Mouse (Mus musculus): Measurements from ENCODE around the gene Sema6b. TPM values are rescaled to one million over a fixed set of nuclear protein-coding genes. Genes with fewer than 3 reads are reported as not detected.
"Not testable (repeated sequence)": the region's sequence is repeated elsewhere in the genome, so short reads cannot be mapped to it uniquely, and the experiment has no call there.

The Sema6b gene
- polyA plus RNA-seq, 1 experiment from 2014 or later = 2.5 TPM

- H3K27me3 ChIP-seq; ATAC-seq (ENCODE audit: insufficient number of reproducible peaks, insufficient read depth, low FRiP score, low TSS enrichment, low read depth); H3K9me3 ChIP-seq; H3K9ac ChIP-seq; H3K27ac ChIP-seq: not testable (repeated sequence)
- 65% methylated on average over 9 of the region's 9 CpGs for WGBS
- Histone ChIP-seq H3K36me3 (peaks cover 14% of the 10 kb centered on the region; the same call in 1 of the 2 replicates), H3K4me3 (peak overlapping the region; percentile 84), H3K4me2 (peak overlapping the region; percentile 48), H3K4me1 (peaks cover 41% of the 10 kb centered on the region)
Observed at GRCm38 (mm10) chr17:56078361-56078760, 61.8 kb downstream of the Sema6b start.

DNA sequence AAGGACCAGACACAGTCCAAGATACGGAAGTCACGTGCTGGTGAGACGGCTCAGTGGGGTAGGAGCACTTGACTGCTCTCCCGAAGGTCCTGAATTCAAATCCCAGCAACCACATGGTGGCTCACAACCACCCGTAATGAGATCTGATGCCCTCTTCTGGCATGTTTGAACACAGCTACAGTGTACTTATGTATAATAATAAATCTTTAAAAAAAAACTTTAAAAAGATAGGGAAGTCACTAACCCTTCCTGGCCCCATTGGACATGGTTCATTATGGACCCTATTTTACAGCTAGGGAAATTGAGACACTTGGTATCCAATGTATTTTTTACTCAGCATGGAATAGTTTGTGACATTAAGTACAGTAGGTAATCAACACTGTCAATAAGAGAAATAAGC, 62.6 kb downstream of the Sema6b start:
- Histone ChIP-seq H3K4me2 (no peak overlapping the region), H3K36me3 (peaks cover 13% of the 10 kb centered on the region), H3K4me1 (peaks cover 48% of the 10 kb centered on the region), H3K27me3 (no peaks in the 10 kb centered on the region), H3K9ac (no peak overlapping the region), H3K27ac (no peak overlapping the region), H3K4me3 (no peak overlapping the region), H3K9me3 (no peaks in the 10 kb centered on the region)
- ATAC-seq (ENCODE audit: insufficient number of reproducible peaks, insufficient read depth, low FRiP score, low TSS enrichment, low read depth) = no peak
- WGBS = 93% methylated on average over 5 of the region's 5 CpGs

DNA sequence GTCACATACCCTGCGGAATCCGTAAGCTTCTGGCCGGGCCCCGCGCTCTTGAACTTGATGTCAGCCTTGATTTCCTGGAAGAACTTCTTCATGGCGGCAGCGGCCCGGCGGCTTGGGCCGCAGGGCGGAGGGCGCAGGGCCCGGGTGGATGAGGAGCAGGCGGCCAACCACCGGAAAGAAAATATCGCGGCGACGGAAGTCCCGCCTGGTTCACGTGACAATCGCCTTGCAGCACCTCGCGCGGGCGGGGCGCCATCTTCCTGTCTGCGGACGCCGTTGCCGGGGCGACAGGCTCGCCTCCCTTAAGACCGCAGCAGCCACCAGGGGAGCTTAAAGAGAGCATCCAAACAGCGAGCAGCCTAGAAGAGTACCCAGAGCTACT, 65.3 kb downstream of the Sema6b start, which contains the start of gene Ubxn6:
Ubxn6 (minus strand) TSS at position 202 of the 382 bp plus-strand sequence.
- peaks cover 33% of the 10 kb centered on the region for H3K36me3 ChIP-seq
- under 1% methylated on average over 35 of the region's 35 CpGs for WGBS
- H3K4me2 ChIP-seq = peak within 1 kb of the TSS; percentile 69

DNA sequence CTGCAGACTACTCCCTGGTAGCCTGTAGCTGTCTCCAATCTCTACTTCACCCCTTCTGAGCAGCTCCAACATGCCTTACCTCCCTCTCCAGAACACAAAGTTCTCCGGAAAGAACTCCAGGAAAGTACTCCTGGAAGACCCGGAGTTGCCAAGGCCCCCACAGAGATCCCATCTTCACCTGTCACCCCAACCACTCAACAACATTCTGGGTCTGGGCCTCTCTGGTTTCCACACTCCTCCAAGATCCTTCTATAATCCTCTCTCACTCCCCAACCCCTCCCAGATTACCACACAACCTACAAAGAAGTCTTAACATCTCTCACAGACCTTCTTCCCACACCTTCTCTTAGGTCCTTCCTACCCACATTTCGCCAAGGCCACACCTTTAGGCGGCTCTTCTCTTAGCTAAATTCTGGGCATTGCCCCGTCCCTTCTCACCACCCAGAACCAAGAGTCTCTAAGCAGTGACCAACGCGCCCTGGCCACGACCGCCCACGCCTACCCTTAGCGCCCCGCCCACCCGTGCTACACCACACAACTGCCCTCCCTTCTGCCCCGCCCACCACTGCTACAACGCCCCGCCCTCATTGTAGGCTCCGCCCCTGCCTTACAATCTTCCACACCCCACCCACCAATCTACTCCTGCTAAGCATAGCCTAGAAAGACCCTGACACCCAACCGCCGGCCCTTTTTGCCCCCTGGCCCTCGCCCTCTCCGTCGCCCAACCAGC, 65.9 kb downstream of the Sema6b start:
- 9% methylated on average over 22 of the region's 22 CpGs for WGBS
- Histone ChIP-seq H3K4me2 (peak overlapping the region; percentile 69), H3K27ac (peak overlapping the region; percentile 90), H3K27me3 (no peaks in the 10 kb centered on the region), H3K4me3 (peak overlapping the region; percentile 63), H3K36me3 (peaks cover 39% of the 10 kb centered on the region), H3K9me3 (no peaks in the 10 kb centered on the region), H3K4me1 (peaks cover 25% of the 10 kb centered on the region), H3K9ac (peak overlapping the region; percentile 75)
- ATAC-seq (ENCODE audit: insufficient number of reproducible peaks, insufficient read depth, low FRiP score, low TSS enrichment, low read depth) = peak; percentile 4; the same call in 1 of the 2 replicates

More for the DNA sequence above, 65.3 kb downstream of the Sema6b start, which contains the start of gene Ubxn6:
- Histone ChIP-seq H3K27ac (peak within 1 kb of the TSS; percentile 90), H3K4me3 (peak within 1 kb of the TSS; percentile 63), H3K9ac (peak within 1 kb of the TSS; percentile 75), H3K4me1 (peaks cover 25% of the 10 kb centered on the region), H3K27me3 (no peaks in the 10 kb centered on the region), H3K9me3 (no peaks in the 10 kb centered on the region)
- peak; percentile 54 for ATAC-seq (ENCODE audit: insufficient number of reproducible peaks, insufficient read depth, low FRiP score, low TSS enrichment, low read depth)

Small RNA genes within 50 kb of the gene (microRNA-seq; reads per million reads assigned to microRNA genes)
- not detected for gene Gm44397

Other genes starting within 250 kb of the Sema6b start
- gene Zfp959, start 248.2 kb downstream of the Sema6b start, polyA plus RNA-seq (2015; fragmentation: Nextera tagmentation; extraction: Ambion mirVana) = 14.6 and 16.5 TPM in 2 replicates
- 5.8 and 7.2 TPM in 2 replicates for gene Zfp119b, start 190.8 kb downstream of the Sema6b start, polyA plus RNA-seq (2015; fragmentation: Nextera tagmentation; extraction: Ambion mirVana)
- gene Ebi3, start 187.7 kb downstream of the Sema6b start, polyA plus RNA-seq (2015; fragmentation: Nextera tagmentation; extraction: Ambion mirVana) = 1.3 and 1.9 TPM in 2 replicates
- 27.0 and 29.5 TPM in 2 replicates for gene Yju2, start 181.2 kb downstream of the Sema6b start, polyA plus RNA-seq (2015; fragmentation: Nextera tagmentation; extraction: Ambion mirVana)
- 35.2 and 35.5 TPM in 2 replicates for gene Shd, start 169.9 kb downstream of the Sema6b start, polyA plus RNA-seq (2015; fragmentation: Nextera tagmentation; extraction: Ambion mirVana)
- gene Fsd1, start 153.8 kb downstream of the Sema6b start, polyA plus RNA-seq (2015; fragmentation: Nextera tagmentation; extraction: Ambion mirVana) = 31.9 and 40.5 TPM in 2 replicates
- 10.2 TPM in 2 replicates for gene Stap2, start 134.8 kb downstream of the Sema6b start, polyA plus RNA-seq (2015; fragmentation: Nextera tagmentation; extraction: Ambion mirVana)
- gene Mpnd, start 134.6 kb downstream of the Sema6b start, polyA plus RNA-seq (2015; fragmentation: Nextera tagmentation; extraction: Ambion mirVana) = 132 and 134 TPM in 2 replicates
- gene Sh3gl1, start 103.7 kb downstream of the Sema6b start, polyA plus RNA-seq (2015; fragmentation: Nextera tagmentation; extraction: Ambion mirVana) = 175 and 185 TPM in 2 replicates
- gene Chaf1a, start 99.9 kb downstream of the Sema6b start, polyA plus RNA-seq (2015; fragmentation: Nextera tagmentation; extraction: Ambion mirVana) = 25.8 and 34.8 TPM in 2 replicates
- 47.6 and 51.2 TPM in 2 replicates for gene Ubxn6, start 65.3 kb downstream of the Sema6b start, polyA plus RNA-seq (2015; fragmentation: Nextera tagmentation; extraction: Ambion mirVana)
- 151 and 155 TPM in 2 replicates for gene Hdgfl2, start 60.7 kb downstream of the Sema6b start, polyA plus RNA-seq (2015; fragmentation: Nextera tagmentation; extraction: Ambion mirVana)
- 0.07 and 0.10 TPM in 2 replicates for gene Plin4, start 30.5 kb downstream of the Sema6b start, polyA plus RNA-seq (2015; fragmentation: Nextera tagmentation; extraction: Ambion mirVana)
- 0.17 and 0.30 TPM in 2 replicates for gene Plin5, start 22.7 kb downstream of the Sema6b start, polyA plus RNA-seq (2015; fragmentation: Nextera tagmentation; extraction: Ambion mirVana)
- 0.24 and 0.30 TPM in 2 replicates for gene Lrg1, start 18.3 kb downstream of the Sema6b start, polyA plus RNA-seq (2015; fragmentation: Nextera tagmentation; extraction: Ambion mirVana)
- gene Tnfaip8l1, start 22.1 kb upstream of the Sema6b start, polyA plus RNA-seq (2015; fragmentation: Nextera tagmentation; extraction: Ambion mirVana) = 13.8 and 13.9 TPM in 2 replicates
- gene Mydgf, start 43.6 kb upstream of the Sema6b start, polyA plus RNA-seq (2015; fragmentation: Nextera tagmentation; extraction: Ambion mirVana) = 86.3 and 91.0 TPM in 2 replicates
- gene Dpp9, start 78.6 kb upstream of the Sema6b start, polyA plus RNA-seq (2015; fragmentation: Nextera tagmentation; extraction: Ambion mirVana) = 34.9 and 37.5 TPM in 2 replicates
- gene Fem1a, start 116.5 kb upstream of the Sema6b start, polyA plus RNA-seq (2015; fragmentation: Nextera tagmentation; extraction: Ambion mirVana) = 13.5 and 14.1 TPM in 2 replicates
- 4.1 and 4.3 TPM in 2 replicates for gene Ticam1, start 136.4 kb upstream of the Sema6b start, polyA plus RNA-seq (2015; fragmentation: Nextera tagmentation; extraction: Ambion mirVana)
- 65.8 and 83.2 TPM in 2 replicates for gene Plin3, start 152.5 kb upstream of the Sema6b start, polyA plus RNA-seq (2015; fragmentation: Nextera tagmentation; extraction: Ambion mirVana)
- not detected in 2 replicates for gene Arrdc5, start 159.9 kb upstream of the Sema6b start, polyA plus RNA-seq (2015; fragmentation: Nextera tagmentation; extraction: Ambion mirVana)
- gene Uhrf1, start 163.0 kb upstream of the Sema6b start, polyA plus RNA-seq (2015; fragmentation: Nextera tagmentation; extraction: Ambion mirVana) = 135 and 143 TPM in 2 replicates
- gene Kdm4b, start 185.7 kb upstream of the Sema6b start, polyA plus RNA-seq (2015; fragmentation: Nextera tagmentation; extraction: Ambion mirVana) = 36.5 and 36.9 TPM in 2 replicates